Mouse (Mus musculus) kidney, adult 11 months (tissue): Measurements from ENCODE around the gene Hk3.

ENCODE experiments used
- DNase-seq: peaks from one replicate; pipeline ENCODE4 v3.0.0; 2022

Gene Hk3

GRCm38 (mm10) chr13:55021194-55021779 lies at the start of gene Hk3:
TSS of gene Hk3 (minus strand) at chr13:55021385.
- DNase-seq: no peak

GRCm38 (mm10) chr13:55069719-55070118 lies 48.5 kb upstream of the Hk3 start:
- DNase-seq: no peak

GRCm38 (mm10) chr13:55063276-55063675 lies 42.1 kb upstream of the Hk3 start:
- DNase-seq: no peak

GRCm38 (mm10) chr13:55058042-55058441 lies 36.9 kb upstream of the Hk3 start:
- DNase-seq: peak; percentile 3

GRCm38 (mm10) chr13:55047706-55048105 lies 26.5 kb upstream of the Hk3 start:
- DNase-seq: no peak

- DNase-seq: no peak
Observed at GRCm38 (mm10) chr13:55040016-55040415, 18.8 kb upstream of the Hk3 start.

- no peak for DNase-seq
Observed at GRCm38 (mm10) chr13:55024215-55024614, 3.0 kb upstream of the Hk3 start.

GRCm38 (mm10) chr13:55022715-55023114 lies 1.5 kb upstream of the Hk3 start:
- peak; percentile 17 for DNase-seq

- DNase-seq: no peak
Observed at GRCm38 (mm10) chr13:55022256-55022655, 1.1 kb upstream of the Hk3 start.

GRCm38 (mm10) chr13:55020051-55020450 lies 1.1 kb downstream of the Hk3 start:
- no peak for DNase-seq

GRCm38 (mm10) chr13:55019181-55019580 lies 2.0 kb downstream of the Hk3 start:
- DNase-seq: no peak

GRCm38 (mm10) chr13:55018700-55019099 lies 2.5 kb downstream of the Hk3 start:
- no peak for DNase-seq

- DNase-seq: no peak
Observed at GRCm38 (mm10) chr13:55017898-55018599, 3.1 kb downstream of the Hk3 start.

- DNase-seq: no peak
Observed at GRCm38 (mm10) chr13:55017154-55017897, 3.9 kb downstream of the Hk3 start.

- no peak for DNase-seq
Observed at GRCm38 (mm10) chr13:55014451-55014850, 6.7 kb downstream of the Hk3 start.

- DNase-seq: no peak
Observed at GRCm38 (mm10) chr13:55013702-55014344, 7.4 kb downstream of the Hk3 start.

- no peak for DNase-seq
Observed at GRCm38 (mm10) chr13:55011981-55012478, 9.2 kb downstream of the Hk3 start.

- DNase-seq: no peak
Observed at GRCm38 (mm10) chr13:55011103-55011502, 10.1 kb downstream of the Hk3 start.

- no peak for DNase-seq
Observed at GRCm38 (mm10) chr13:55008589-55008988, 12.6 kb downstream of the Hk3 start.

- no peak for DNase-seq
Observed at GRCm38 (mm10) chr13:55006415-55006742, 14.8 kb downstream of the Hk3 start.

- DNase-seq: no peak
Observed at GRCm38 (mm10) chr13:55005691-55006414, 15.3 kb downstream of the Hk3 start.

- no peak for DNase-seq
Observed at GRCm38 (mm10) chr13:55004646-55005045, 16.5 kb downstream of the Hk3 start.

GRCm38 (mm10) chr13:55002090-55002489 lies 19.1 kb downstream of the Hk3 start:
- no peak for DNase-seq
